Mouse (Mus musculus) MN1 (cell line): ENCODE results near the gene Ldb3.

Experiments
- DNase-seq: peaks from one replicate; pipeline ENCODE4 v3.0.0-alpha.2; 2016; ENCODE audit warnings: low spot score

Gene Ldb3

DNA sequence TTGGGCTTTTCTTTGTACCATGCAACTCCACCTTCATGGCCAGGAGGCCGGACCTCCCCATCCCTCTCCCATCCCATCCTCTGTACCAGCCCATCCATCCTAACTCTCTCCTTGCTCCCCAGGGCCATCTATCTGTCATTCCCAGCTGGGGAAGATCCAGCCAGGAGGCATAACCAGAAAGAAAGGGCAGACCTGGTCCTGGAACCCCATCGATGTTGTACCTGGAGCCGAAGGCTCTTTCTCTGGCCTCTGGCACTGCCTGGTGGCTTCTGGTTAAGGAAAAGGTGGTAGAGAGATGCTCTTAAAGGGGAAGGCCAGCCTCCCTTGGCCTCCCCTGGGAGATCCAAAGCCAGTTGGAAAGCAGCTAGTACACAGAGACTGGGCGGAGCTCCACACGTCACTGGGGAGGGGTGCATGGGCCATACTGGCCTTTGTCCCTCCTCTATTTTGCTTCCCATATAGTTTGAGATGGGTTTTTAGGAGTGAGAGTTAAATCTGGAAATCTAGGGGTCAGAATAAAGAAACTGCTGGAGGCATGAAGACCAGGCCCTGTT is 1.6 kb upstream of the Ldb3 start:
- no peak for DNase-seq

DNA sequence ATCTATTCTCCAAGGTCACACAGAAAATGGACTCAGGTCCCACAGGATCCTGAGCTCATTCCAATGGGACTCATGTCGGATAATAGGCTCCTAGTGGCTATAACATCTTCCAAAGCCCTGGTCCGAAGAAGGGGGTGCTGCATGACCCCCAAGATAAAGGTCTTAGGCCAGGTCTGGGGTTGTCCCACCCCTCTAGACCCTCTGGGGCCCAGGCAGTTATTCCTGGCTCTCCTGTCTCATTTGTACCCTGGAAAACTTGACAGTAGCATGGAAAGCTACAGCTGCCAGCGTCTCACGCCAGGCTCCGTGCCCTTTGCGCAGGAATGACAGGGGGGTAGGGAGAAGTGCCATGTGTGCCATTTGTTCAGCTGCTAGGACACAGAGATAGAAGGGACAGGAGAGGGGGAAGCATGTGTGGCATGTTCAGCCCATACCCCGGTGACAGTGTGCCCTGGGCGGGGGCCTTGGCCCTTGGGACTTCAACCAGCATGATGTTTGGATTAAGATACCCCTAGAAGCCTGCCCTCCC is 767 bp upstream of the Ldb3 start:
- no peak for DNase-seq

DNA sequence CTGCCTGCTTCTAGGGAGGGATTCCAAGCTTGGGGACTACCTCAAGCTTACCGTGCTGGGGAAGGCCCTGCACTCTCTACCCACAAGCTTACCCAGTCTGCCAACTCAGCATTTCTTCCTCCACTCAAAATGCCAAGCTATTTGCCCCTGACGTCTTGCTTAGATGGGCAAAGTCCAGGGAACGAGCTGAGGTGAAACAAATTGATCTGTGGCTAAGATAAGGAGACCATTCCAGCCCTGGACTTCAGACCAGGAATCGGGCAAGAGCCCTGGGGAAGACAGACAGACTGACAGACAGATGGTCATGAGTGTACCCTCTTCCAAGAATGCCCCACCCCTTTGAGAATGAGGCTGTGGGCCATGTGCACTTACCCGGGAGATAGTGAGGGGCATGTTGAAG is 477 bp downstream of the Ldb3 start:
- DNase-seq: no peak

DNA sequence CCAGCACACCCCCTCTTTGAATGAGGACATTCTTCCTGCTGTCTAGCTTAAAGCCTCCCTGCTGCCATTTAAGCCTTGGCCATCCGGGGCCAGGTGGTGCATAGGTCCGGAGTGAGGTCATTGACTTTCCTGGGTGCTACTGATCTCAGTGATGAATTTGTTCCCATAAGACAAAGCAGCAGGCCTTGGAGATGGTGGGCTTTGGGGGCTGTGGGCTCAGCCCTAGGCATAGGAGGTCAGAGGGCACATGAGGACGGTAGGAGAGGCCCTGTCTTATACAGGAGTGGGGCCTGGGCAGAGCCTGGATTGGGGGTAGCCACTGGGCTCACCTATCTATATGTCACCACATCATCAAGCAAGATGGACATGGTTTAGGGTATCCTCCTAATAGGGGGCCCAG is 1.6 kb downstream of the Ldb3 start:
- no peak for DNase-seq

DNA sequence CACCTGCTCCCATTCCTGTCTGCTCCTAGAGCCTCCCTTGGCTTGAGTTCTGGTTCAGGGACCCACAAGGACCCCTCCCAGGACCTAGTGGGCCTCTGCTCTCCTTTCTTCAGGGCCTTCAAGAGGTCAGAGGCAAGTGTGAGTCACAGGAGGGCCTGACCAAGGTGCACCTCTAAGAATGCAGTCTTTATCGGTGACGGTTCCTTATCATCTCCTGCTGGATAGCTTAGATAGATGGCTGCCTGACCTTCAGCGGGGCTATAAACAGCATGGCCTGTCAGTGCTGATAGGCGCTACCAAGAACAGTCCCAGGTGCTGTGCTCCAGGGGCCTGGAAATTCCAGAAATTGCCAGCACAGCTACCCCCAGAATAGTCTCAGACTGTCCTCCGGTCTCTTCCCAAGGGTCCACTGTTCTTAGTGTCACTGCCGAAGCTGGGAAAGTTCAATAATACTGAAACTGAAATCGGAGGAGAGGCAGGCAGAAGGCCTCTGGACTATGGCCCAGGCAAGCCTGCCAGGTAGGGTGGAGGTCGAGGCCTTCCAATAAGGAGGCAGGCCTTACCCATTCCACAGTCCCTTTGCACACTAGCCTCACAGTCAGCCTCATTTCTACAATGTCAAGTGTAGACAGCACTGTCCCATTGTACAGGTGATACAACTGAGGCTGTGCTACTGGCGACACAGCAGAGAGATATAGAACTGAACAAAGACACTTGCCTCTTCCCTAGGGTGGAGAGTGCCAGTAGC is 3.0 kb downstream of the Ldb3 start:
- DNase-seq: no peak

DNA sequence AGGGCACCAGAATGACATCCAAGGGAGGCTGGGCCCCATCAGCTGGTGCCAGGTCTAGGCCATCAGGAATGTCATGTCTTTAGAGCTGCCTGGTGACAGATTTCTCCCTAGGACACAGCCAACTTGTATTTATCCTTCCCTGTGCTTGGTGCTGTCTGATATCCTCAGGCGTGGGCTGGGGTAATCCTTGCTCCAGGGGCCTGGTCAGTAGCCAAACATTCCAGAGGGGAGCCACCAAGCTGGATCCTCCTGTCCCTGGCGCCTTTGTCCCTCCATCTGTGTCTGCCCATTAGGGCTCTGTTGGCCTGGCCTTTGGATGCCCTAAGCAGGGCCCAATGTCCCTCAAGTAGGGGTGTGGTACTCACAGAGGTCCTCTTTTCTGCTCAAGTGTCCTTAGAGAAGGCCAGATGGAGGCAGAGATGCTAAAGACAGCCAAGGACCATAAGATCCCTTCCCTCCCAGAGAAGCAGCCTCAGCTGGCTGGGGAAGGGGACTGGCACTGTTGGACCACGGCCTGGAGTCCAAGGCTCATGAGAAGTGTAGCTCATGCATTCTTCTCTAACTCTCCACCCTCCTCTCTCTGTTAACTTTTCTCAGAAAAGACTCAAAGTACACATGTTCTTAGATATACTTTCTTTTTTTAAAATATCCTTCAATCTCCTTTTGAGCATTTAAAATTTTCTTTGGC is 5.6 kb downstream of the Ldb3 start:
- no peak for DNase-seq

DNA sequence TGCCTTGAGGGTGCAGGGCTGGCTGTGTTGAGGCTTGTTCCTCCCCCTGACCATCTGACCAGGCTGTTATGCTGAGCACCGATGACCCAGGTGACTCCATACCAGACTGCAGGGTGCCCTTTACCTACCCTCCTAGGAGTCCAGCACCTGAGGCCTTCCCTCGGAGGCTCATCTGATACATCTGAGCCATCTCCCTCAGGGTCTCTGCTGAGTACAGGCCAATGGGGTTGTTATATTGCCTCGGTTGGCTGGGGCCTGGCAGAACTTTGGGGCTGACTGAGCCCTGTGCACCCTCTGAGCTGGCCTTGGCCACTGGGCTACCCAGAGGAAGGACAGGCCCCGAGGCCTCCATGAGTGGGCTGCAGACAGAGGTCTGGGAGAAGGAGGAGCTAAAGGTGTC is 11.6 kb downstream of the Ldb3 start:
- DNase-seq: no peak

DNA sequence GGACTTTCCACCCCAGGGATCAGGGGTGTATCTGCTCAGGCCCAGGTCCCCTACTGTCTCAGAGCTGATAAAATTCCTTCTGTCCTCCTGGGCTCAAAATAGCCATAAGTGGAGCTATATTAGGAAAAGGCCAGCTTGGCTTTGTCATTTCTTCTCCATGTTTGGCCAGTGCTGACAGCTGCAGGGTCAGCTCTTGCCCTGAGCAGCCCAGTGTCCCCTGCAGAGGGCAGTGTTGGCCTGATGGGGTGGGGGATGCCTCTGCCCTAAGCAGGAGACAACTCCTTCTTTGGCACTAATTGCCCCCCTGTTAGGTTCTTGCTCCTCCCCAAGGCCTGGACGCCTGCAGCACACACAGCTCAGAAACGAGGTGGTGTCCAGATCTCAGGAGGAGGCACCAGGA is 14.4 kb downstream of the Ldb3 start:
- DNase-seq: no peak

DNA sequence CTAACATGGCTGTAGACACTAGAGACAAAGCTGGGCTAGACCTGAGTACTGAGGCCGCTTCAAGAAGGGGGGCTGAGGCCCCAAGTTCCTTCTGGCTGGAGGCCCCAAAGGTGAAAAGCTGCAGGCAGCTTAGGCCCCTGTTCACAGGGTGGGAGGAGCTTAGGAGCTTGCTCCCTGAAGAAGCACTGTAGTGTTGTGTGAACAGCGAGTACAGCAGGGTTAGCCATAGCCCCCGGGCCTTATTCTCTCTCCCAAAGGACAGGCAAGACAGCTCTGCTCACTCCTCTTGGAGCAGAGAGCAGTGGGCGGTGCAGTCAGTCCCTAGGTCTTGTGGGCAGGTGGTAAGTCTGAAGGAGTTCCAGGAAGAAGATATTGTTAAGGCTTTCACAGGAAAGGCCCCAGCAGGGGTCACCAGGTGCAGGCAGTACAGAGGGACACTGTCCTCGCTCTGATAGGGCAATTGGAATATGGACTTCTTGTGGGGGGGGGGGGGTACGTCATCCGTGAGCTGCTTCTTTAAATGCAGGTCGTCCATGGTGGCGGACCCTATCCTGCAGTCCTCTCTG is 15.1 kb downstream of the Ldb3 start:
- DNase-seq: no peak

DNA sequence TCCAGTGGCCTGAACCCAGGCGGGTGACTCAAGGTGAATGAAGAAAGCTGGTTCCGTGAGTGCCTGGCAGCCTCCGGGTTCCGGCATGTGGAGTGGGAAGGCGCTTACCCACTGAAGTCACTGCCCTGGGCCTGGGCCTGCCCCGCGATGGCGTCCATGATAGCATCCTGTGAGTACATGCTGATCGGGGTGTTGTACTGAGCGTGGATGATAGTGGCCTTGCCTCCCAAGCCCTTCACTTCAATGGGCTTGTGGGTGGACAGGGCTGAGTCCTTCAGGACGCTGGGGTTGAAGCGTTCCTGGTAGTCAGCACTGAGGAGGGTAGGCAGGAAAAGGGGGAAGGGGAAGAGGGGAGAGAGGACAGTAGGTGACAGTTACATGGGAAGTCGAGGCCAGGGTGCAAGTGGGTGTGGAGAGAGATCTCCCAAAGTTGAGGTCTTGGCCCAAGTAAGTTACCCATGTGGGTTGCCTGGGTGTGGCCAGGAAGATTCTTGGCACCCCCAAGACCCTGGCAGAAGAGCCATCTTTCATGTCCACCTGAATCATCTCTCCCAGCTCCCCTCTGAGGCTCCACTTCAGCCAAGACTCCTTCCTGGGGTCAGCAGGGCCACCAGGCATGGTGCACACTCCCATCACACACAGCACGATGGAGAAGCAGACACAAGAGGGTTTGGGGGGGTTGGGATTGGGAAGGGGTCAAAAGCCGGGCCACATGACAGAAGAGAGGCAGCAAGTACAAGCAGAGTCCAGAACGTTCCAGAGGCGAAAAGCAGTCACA is 16.7 kb downstream of the Ldb3 start:
- no peak for DNase-seq

DNA sequence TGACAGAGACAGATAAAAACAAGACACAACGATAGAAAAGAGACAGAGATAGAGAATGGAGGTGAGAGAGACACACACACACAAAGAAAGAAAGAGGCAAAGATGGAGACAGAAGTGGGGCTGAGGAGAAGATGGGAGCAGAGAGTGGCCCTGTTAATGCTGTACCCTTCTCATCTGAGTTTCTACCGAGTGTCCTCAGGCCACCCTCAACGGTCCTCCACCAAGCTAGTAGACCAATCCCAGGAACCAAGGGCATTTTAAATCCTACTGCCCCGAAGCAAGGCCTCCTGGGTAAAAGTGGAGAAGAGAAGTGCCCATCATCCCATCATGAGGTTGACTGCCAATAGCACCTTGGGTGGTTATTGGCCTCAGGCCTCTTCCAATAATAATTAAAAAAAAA is 17.6 kb downstream of the Ldb3 start:
- DNase-seq: no peak

DNA sequence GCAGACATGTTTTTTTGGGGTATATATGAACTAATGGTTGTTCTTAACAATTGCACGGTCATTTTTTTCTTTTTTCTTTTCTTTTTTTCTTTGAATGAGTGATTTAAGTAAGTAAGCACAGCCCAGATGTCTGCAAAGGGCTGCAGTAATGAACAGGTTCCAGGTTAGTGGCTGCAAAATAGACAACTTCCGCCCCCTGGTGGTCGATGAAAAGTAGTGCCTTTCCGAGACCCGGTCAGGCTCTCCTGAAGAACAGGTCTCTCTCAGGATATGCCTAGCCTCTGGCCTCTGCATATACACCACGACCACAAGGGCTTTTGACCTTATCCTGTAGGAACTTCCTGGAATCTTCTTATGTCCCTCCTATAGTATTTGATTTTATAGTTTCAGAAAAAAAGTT is 18.2 kb downstream of the Ldb3 start:
- peak; percentile 80 for DNase-seq

DNA sequence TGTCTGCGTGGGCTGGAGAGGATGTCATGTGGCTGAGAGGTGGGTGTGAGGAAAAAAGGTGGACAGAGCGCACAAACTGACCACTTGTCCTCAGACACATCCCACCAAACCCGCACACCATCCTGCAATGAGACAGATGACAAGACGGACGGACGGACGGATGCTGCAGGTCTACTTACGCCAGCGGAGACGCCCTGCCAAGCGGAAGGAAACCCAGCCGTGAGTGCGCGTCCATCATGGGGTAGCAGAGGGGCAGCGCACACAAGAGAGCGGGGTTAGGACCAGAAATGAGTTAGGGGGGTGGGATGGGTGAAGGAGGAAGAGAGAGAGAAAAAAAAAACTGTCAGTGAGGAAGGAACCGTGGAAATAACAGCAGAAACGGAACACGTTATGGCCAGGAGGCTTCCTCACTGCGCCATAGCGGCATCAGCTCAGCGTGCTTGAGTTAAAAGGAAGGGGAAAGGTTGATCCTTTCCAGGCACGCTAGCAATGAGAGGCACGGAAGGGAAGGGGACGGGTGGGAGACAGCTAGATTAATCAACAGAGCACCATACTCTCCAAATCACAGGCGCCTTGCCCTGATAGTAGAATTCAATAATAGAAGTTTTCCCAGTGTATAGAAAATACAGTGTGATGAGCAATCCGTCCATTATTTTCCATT is 18.8 kb downstream of the Ldb3 start:
- no peak for DNase-seq

DNA sequence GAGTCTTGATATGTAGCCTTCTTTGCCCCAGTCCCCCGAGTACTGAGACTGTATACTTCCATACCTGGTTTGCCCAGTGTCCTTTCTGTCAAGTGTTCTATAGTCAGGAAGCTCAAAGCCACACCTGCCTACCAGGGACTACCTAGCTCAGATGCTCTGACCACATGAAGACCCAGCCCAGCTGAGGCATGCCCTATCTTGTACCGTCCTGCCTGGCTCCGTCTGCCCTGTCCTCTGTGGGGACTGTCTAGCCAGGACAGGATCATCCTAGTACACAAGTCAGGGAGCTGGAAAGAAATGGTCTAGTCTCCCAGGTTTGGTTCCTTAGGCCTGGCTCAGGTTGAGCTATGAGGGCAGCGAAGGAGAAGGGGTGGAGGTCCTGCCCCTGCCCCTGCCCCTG is 19.9 kb downstream of the Ldb3 start:
- DNase-seq: no peak

DNA sequence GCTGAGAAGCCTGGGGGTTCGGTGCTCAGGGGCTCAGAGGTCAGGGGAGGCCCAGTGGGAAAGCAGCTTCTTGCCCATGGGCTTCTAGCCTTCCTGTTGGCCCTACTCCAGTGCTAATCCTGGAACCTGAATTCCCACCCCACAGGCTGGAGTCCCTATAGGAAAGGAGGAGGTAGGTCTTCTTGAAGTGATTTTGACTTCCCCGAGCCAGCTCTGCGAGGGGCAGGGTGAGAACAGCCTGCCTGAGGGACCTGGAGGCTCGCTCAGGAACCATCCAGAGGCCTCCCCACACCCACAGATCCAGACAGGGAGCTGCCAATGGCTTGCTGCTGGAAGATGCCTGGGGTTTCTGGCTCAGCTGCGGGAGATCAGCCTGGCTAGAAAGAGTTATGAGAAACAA is 20.8 kb downstream of the Ldb3 start:
- DNase-seq: no peak

DNA sequence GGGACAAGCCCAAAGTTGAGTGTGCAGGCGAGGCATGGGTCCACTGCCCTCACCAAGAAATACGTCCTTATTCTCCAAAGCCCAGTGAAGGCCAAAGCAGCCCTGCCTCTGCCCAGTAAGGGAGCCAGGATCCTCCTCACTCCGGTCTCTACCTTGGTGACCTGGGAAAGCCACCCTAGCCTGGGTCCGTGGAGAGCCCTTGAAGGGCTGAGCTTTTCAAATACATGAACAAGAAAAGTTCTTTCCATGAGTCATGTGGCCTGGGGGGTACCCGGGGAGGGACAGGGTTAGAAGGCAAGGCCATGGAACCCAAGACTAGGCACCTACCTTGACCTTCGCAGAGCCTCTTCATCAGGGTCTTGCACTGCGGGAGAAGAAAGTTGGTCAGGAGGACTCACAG is 22.0 kb downstream of the Ldb3 start:
- no peak for DNase-seq

DNA sequence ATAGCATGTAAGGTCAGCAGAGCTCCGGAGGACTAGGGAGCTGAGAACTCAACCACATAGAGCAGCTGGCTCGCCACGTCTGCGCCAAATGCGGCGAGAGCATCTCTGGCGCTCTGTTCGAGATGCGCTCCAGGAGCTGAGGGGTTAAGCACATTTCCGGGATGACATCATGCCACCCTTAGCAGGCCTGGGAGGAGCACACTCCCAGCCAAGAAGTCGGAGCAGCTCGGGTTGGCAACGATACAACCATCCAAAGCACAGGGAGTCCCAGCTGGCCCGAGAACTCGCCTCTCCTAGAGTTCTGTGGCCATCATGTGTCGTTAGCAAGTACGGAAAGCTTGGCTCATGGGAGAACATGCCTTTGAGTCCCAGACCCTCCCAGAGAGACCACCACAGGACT is 22.8 kb downstream of the Ldb3 start:
- DNase-seq: peak; percentile 68

DNA sequence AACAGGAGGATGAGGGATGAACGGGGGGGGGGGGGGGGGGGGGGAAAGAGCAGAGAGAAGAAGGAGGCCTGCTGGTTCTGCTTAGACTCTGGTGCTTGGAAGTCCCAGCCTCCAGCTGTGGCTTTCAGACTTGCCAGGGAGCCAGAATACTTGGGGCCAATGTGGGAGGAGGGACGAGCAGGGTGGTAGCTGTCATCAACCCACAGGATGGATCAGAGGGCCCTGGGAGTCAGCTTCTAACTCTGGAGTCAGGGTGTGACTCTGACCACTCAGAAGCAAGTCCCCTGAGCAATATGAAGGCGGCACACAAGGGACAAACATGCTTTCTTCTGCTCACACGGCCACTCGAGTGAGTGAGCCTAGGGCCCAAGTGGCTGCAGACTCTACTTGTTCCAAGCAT is 23.8 kb downstream of the Ldb3 start:
- no peak for DNase-seq

DNA sequence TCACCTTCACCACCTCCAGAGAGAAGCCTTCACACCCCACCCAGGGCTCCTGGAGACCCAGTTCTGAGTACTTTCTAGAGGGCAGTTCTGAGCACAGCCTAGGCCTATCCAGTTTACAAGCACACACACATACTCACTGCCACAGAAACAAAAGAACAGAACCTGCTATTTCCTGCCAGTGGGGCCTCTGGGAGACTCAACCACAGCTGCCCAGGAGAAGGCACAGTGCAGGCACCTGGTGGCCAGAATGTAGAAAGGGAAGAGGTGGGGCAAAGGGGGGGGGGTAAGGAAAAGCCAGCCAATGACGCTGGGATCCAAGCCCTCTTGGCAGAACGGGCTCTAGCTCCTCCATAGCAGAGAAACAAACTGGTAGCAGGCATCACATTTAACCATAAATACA is 26.1 kb downstream of the Ldb3 start:
- DNase-seq: no peak

DNA sequence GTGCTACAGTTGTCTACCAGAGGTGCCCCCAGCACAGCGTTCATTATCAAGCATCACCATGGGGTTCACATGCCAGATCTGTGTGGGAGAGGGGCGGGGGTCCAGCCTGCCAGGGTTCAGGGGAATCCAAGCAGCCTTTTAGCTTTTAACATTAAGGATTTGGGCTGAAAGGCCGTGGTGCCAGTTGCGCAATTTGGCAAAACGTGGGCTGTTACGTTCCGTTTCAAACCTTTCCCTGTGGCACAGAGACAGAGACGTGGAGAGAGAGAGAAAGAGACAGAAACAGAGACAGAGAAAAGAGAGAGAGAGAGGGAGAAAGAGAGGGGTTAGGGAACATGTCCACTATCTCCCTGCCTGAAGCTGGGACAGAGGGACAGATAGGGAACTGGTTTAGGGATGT is 26.8 kb downstream of the Ldb3 start:
- DNase-seq: no peak

DNA sequence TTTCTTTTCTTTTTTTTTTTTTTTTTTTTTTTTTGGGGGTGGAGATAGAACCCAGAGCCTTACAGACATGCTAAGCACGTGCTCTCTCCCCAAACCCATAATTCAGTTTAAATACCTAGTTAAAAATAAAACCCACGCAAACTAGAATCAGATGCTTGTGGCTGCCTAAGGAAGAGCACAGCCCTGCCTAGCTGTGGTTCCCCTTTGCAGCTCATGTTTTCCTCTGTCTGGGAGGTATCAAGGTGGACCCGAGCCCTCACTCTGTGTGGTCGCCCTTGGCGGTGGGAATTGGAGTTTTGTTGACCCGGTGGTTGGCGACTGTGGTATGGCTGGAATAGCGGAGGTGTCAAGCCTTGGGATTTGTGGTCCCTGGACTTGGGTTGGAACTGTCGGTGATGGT is 29.5 kb downstream of the Ldb3 start:
- no peak for DNase-seq

DNA sequence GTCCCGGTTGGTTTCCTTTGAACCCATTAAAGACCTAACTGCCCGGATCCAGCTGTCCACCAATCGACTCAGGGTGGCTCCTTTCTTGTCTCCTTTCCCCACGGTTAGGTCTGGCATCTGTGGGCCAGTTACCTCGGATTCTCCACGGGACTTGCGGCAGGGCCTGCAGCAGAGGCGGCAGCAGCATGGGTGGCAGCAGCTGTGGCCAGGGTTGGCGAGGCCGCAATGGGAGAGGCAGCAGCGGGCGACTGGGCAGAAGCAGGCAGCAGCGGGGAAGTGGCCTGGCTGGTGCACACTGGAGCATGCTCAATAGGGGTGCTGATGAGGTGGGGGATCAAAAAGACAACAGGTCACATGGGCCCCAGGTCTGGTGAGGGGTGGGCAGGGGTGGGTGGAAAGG is 33.3 kb downstream of the Ldb3 start:
- DNase-seq: no peak
